Mouse (Mus musculus): ENCODE measurements around the gene E130308A19Rik.
"Not testable (repeated sequence)": the region's sequence is repeated elsewhere in the genome, so short reads cannot be mapped to it uniquely, and the experiment has no call there.

E130308A19Rik gene

GRCm38 (mm10) chr4:59783685-59784279 lies 157.8 kb downstream of the E130308A19Rik start:
- peak; percentile 97 for DNase-seq (ENCODE audit: low spot score in 2 of 2)

DNA sequence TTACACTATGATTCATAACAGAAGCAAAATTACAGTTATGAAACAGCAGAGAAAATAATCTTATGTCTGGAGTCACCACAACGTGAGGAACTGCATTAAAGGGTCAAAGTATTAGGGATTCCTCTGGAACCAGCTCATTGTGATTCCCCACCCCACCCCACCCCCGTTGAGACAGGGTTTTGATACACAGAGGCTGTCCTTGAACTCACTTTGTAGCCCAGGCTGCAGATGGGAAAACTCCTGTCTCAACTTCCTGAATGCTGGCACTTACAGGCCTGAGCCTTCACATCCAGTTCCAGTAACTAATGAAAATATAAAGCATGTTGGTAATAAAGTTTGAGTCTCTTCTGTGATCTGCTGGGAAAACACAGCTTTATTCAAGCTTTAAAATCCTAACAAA lies 159.4 kb downstream of the E130308A19Rik start:
- DNase-seq (ENCODE audit: low spot score in 2 of 2): no peak

GRCm38 (mm10) chr4:59786661-59787060 lies 160.7 kb downstream of the E130308A19Rik start:
- peak; percentile 53 to 62 for DNase-seq (ENCODE audit: low spot score in 2 of 2)

DNA sequence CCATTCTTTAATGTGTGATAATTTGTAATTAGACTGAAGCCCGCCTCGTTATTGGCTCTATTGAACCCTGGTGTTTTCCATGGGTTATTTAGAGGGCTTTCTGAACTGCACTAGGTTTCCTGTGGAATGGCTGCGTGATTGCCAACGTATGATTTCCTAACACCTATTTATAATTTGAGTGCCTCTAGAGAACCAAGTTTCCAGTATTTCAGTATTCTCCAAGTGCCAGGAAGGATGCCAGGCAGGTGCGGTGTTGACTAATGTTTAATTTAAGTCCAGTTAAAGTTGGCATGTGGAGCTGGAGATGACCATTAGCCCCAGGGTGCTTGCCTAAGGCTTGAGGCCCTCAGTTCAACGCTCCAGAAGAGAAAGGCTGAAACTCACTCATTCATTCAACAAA lies 161.1 kb downstream of the E130308A19Rik start:
- DNase-seq (ENCODE audit: low spot score in 2 of 2): no peak

GRCm38 (mm10) chr4:59789015-59789414 lies 163.0 kb downstream of the E130308A19Rik start:
- DNase-seq (ENCODE audit: low spot score in 2 of 2): no peak

- not testable (repeated sequence) for DNase-seq (ENCODE audit: low spot score in 2 of 2)
Observed at GRCm38 (mm10) chr4:59793626-59794025, 167.6 kb downstream of the E130308A19Rik start.

DNA sequence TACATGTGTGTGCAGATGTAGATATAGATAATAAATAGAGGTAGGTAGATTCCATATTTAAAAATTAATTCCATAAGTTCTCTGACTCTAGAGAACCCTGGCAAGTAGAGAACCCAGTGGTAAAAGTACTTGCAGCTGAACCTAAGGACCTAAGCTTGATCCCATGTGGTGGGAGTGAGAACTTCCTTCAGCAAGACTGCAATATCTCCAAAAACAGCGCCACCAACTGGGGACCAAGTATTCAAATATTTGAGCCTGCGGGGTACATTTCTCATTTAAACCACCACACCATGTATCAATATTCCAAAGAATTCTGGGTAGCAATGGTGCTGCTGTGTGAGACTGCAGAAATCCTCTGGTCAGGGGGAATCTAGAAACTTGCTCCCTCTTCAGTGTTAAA lies 168.1 kb downstream of the E130308A19Rik start:
- no peak for DNase-seq (ENCODE audit: low spot score in 2 of 2)

- DNase-seq (ENCODE audit: low spot score in 2 of 2): no peak
Observed at GRCm38 (mm10) chr4:59795788-59796455, 169.9 kb downstream of the E130308A19Rik start.

GRCm38 (mm10) chr4:59800181-59800580 lies 174.2 kb downstream of the E130308A19Rik start:
- no peak for DNase-seq (ENCODE audit: low spot score in 2 of 2)

DNA sequence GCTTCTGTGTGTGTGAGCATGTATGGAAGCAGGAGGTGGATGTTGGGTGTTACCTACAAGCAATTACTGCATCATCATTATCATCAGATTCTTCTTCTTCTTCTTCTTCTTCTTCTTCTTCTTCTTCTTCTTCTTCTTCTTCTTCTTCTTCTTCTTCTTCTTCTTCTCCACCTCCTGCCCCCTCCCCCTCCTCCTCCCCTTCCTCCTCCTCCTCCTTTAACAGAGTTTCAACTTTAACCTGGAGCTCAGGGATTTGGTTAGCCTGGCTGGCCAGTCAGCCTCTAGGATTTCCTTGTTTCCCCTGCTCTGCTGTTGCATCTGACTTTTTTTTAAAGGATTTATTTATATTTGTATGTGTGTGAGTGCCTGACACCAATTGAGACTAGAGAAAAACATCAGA lies 175.5 kb downstream of the E130308A19Rik start, which contains the start of gene Inip:
TSS of gene Inip (minus strand) at position 101 of the 400 bp plus-strand sequence.
- no peak for DNase-seq (ENCODE audit: low spot score in 2 of 2)

GRCm38 (mm10) chr4:59802107-59802506 lies 176.1 kb downstream of the E130308A19Rik start:
- DNase-seq (ENCODE audit: low spot score in 2 of 2): no peak

DNA sequence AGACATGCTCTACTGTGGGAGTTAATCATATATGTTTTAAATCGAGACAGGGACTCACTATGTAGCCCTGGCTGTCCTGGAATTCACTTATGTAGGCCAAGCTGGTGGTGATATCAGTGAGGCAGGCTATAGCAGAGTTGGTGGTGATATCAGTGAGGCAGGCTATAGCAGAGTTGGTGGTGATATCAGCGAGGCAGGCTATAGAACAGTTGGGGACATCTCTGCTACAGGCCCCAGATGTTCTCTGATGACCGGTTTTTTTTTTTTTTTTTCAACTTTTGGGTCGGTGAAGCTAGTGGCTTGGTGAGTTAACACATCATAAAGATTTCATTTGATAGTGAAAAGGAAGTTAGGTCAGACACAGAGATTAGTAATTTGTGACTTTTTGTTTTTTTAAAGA lies 176.8 kb downstream of the E130308A19Rik start:
- no peak for DNase-seq (ENCODE audit: low spot score in 2 of 2)

- peak; percentile 81 to 84 for DNase-seq (ENCODE audit: low spot score in 2 of 2)
Observed at GRCm38 (mm10) chr4:59803358-59803757, 177.3 kb downstream of the E130308A19Rik start.

GRCm38 (mm10) chr4:59804754-59805153 lies 178.7 kb downstream of the E130308A19Rik start:
- DNase-seq (ENCODE audit: low spot score in 2 of 2): peak; percentile 43 to 61

DNA sequence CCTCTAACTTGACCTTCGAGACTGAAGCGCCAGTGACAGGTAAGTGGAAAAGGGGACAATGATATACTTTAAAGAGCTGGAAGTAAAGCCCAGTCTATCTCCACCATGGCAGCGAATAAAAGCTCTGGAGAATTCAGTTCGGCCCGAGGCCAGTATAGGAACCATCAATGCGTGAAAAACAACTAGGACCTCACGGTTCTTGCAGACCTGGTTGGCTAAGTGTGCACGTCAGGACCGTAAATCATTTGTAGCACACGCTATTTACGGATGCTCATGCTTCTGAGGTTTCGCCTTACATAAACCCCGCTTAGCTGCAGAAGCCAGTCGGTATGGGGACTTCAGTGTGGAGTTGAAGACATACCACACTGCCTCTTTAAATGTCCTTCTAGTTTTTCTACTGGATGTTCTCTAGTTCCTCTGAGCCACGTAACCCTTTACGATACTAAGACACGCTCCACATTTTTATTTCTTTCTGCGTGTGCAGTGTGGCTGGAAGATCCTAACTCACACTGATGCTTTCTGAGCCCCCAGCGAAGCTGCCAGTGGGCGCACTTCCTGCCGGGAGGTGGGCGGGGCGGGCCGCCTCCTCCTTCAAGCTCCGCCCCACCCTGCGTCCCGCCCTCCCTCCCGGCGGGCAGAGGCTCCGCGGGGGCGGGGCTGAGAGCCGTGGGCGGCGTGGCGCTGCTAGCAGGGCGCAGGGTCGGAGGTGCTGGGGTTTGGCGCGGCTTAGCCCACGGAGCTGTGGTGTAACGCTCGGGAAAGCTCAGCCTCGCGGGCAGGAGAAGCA lies 179.4 kb downstream of the E130308A19Rik start, which contains the start of gene Snx30:
TSS of gene Snx30 (plus strand) at position 660 of the 787 bp plus-strand sequence.
- peak; percentile 92 for DNase-seq (ENCODE audit: low spot score in 2 of 2)

GRCm38 (mm10) chr4:59805968-59806878 lies 180.2 kb downstream of the E130308A19Rik start:
- DNase-seq (ENCODE audit: low spot score in 2 of 2): peak; percentile 78 to 79

DNA sequence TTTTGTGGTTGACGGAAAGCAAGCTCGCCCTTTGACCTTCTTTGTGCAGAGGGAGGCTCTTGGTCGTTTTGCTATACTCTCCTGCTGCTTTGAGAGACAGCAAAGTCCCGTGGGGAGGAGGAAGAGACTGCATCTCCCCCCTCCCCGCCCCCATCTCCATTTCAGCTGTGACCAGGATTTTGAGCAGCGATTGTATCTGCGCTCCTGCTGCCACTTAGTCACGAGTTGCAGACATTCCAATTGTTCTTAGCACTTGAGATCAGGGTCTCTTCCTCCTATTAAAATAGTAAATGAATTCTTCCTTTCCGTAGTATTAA lies 180.8 kb downstream of the E130308A19Rik start:
- DNase-seq (ENCODE audit: low spot score in 2 of 2): no peak

- no peak for DNase-seq (ENCODE audit: low spot score in 2 of 2)
Observed at GRCm38 (mm10) chr4:59807521-59807920, 181.5 kb downstream of the E130308A19Rik start.

DNA sequence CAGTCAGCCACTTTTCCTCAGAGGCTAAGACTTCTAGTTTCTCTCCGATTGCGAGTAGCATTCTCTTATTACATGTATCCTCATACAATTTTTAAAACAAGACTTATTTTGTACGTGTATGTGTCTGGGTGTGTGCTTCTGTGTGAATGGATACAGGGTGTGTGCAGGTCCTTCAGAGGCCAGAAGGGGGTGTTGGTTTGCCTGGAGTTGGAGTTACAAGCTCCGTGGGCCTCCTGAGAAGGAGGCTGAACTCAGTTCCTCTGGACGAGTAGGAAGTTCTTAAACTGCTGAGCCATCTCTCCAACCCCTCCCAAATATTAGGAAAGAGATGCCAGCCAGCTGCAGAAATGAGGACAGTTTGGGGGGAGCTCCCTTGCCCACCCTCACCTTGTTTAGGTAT lies 182.4 kb downstream of the E130308A19Rik start:
- DNase-seq (ENCODE audit: low spot score in 2 of 2): peak in 1 of 2 experiments; percentile 34

Measured in spleen, postnatal 36 days (tissue).